ENCODE assay signal across 8 mouse cellular contexts in the genomic region with DNA sequence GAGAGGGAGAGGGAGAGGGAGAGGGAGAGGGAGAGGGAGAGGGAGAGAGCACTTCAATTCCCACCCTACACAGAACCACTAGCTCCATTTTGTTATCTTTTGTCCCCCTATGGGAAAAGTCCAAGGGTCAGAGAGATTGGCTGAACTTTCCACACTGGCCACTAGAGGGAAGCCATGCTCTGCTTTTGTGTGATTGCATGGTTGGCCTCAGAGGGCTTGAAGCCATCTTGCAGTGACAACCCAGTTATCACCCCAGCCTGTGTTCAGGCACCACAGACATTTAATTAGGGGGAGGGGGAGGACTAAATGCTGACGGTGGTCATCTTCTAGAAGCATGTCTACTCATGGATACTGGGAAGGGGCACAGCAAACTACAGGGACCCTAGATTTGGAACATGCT.
DNase-seq lines count a peak whose midpoint lies in the region; ATAC-seq and TF ChIP-seq lines count a peak whose summit lies in the region.

No protein-coding gene starts in this region.

- peaks cover 3% of the 10 kb centered on the region; the same call in 1 of the 2 replicates for H3K9me3 ChIP-seq in midbrain, embryonic 16.5 days (replicated peaks; ENCODE audit: control insufficient read depth, low read length, poor library complexity, severe bottlenecking)

- no peaks in the 10 kb centered on the region for H3K36me3 ChIP-seq in midbrain, embryonic 16.5 days (ENCODE audit: control insufficient read depth, insufficient read depth, low read length)
- no peaks in the 10 kb centered on the region; the same call in 1 of the 2 replicates for H3K36me3 ChIP-seq in small intestine, adult 2 months (ENCODE audit: control insufficient read depth, insufficient read depth, low read length)

- no peaks in the 10 kb centered on the region for H3K27me3 ChIP-seq in midbrain, embryonic 16.5 days (ENCODE audit: control insufficient read depth, insufficient read depth, low read depth, low read length)
- no peaks in the 10 kb centered on the region for H3K27me3 ChIP-seq in small intestine, adult 2 months (ENCODE audit: control insufficient read depth, insufficient read depth, low read length)

- H3K9ac ChIP-seq in midbrain, embryonic 16.5 days (ENCODE audit: low read depth, low read length): no peak overlapping the region

- peak; percentile 96 for ATAC-seq in common myeloid progenitor, adult 5-6 weeks (replicated peaks; ENCODE audit: low read depth, poor library complexity, severe bottlenecking)
- peak; percentile 60; the same call in 1 of the 2 replicates for ATAC-seq in midbrain, embryonic 16.5 days

- no peaks in the 10 kb centered on the region for H3K4me1 ChIP-seq in midbrain, embryonic 16.5 days (ENCODE audit: control insufficient read depth, insufficient read depth, low read length)
- H3K4me1 ChIP-seq in small intestine, adult 2 months (ENCODE audit: control insufficient read depth, insufficient read depth, insufficient read length, low read length): no peaks in the 10 kb centered on the region

- WGBS in midbrain, embryonic 16.5 days: 3% methylated on average over 1 of the region's 1 CpGs
- WGBS in small intestine, adult 2 months: 2% methylated on average over 1 of the region's 1 CpGs

- no peak for TF ChIP-seq POLR2A in small intestine, adult 2 months (IDR thresholded peaks at IDR 0.05; ENCODE audit: low read depth, low read length)

- no peak overlapping the region for H3K4me2 ChIP-seq in midbrain, embryonic 16.5 days (ENCODE audit: low read length)

- DNase-seq in 3T3-L1 (ENCODE audit: low read depth, low spot score) (peak; percentile 90), adipocyte (ENCODE audit: low spot score) (peak; percentile 83), liver (peak; percentile 68)
- peak; percentile 63 to 70 for DNase-seq in gastrocnemius, postnatal 4 days (ENCODE audit: low spot score in 2 of 2)
- DNase-seq in kidney, adult 9 months: peak; percentile 80

- TF ChIP-seq CTCF in small intestine, adult 2 months (IDR thresholded peaks at IDR 0.05; ENCODE audit: extremely low read depth, insufficient read length, insufficient replicate concordance, low read depth, low read length): peak; percentile 75; the same call in 1 of the 2 replicates

- no peak overlapping the region for H3K27ac ChIP-seq in midbrain, embryonic 16.5 days (ENCODE audit: low read length)
- H3K27ac ChIP-seq in small intestine, adult 2 months (ENCODE audit: insufficient read depth, low read depth, low read length): no peak overlapping the region

- H3K4me3 ChIP-seq in midbrain, embryonic 16.5 days (ENCODE audit: low read depth, low read length): no peak overlapping the region
- no peak overlapping the region for H3K4me3 ChIP-seq in small intestine, adult 2 months (ENCODE audit: low read depth, low read length)
